In the genomic region with DNA sequence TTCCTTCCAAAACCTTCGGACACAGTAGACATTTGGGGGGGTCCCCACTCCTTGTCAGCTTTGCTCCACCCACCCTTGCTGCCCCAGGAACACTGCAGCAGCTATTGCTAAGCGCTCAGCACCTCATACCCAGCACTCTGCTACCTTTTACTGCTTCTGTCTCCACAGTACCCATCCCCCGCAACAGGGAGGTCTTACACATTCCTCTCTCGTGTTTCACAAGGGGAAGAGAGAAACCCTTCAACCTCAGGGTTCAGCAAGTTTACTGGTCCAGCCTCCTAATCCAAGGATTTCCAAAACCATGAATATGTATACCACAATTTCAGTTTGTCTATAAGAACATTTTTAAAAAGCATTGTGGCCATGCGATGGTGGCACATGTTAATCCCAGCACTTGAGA, we compare ENCODE assay signal across 18 mouse cellular contexts.
DNase-seq lines count a peak whose midpoint lies in the region; ATAC-seq and TF ChIP-seq lines count a peak whose summit lies in the region.
"Had no signal": no experiment of that assay in that cellular context is flagged by ENCODE, and none has a peak within 500 bp of the region (broad histone marks: within the 10 kb centered on the region; RNA-seq: fewer than 3 reads in every experiment).

No protein-coding gene starts in this region.

- 68% methylated on average over 5 of the region's 5 CpGs for WGBS in embryonic facial prominence, embryonic 11.5 days
- 72% methylated on average over 5 of the region's 5 CpGs for WGBS in embryonic facial prominence, embryonic 10.5 days
- 60% methylated on average over 5 of the region's 5 CpGs for WGBS in kidney, embryonic 16.5 days
- 51% methylated on average over 5 of the region's 5 CpGs for WGBS in kidney, embryonic 14.5 days
- WGBS in limb, embryonic 11.5 days: 57% methylated on average over 5 of the region's 5 CpGs

- H3K4me3 ChIP-seq in embryonic facial prominence, embryonic 11.5 days (ENCODE audit: low read depth, low read length): no peak overlapping the region
- H3K4me3 ChIP-seq in embryonic facial prominence, embryonic 10.5 days: no peak overlapping the region
- no peak overlapping the region for H3K4me3 ChIP-seq in kidney, embryonic 16.5 days (ENCODE audit: low read length)
- H3K4me3 ChIP-seq in kidney, embryonic 14.5 days (ENCODE audit: low read length): no peak overlapping the region
- H3K4me3 ChIP-seq in CH12.LX (replicated peaks in 1 of 3; ENCODE audit: low read depth in 2 of 3, low read length in 2 of 3, poor library complexity in 1 of 3): no peak overlapping the region
- H3K4me3 ChIP-seq in limb, embryonic 11.5 days (ENCODE audit: low read depth, low read length): no peak overlapping the region
- H3K4me3 ChIP-seq: forebrain, embryonic 15.5 days; heart, embryonic 15.5 days had no signal

- TF ChIP-seq EP300 in CH12.LX (IDR thresholded peaks at IDR 0.05; ENCODE audit: low read length): no peak

- ATAC-seq in embryonic facial prominence, embryonic 11.5 days (replicated peaks; ENCODE audit: insufficient number of reproducible peaks, low FRiP score, low TSS enrichment, low read depth): no peak
- peak; percentile 40; the same call in 1 of the 2 replicates for ATAC-seq in kidney, embryonic 16.5 days (ENCODE audit: low FRiP score, low TSS enrichment)
- ATAC-seq in kidney, embryonic 14.5 days (ENCODE audit: low FRiP score, low TSS enrichment): no peak
- ATAC-seq in limb, embryonic 11.5 days (ENCODE audit: insufficient number of reproducible peaks, low FRiP score, low TSS enrichment, low read depth): no peak
- ATAC-seq: activated CD4-positive, CD25-positive, alpha-beta regulatory T cell, adult 4 months; CD4-positive, CD25-positive, alpha-beta regulatory T cell, adult 4 months; forebrain, embryonic 15.5 days; hindbrain, embryonic 16.5 days; inflammation-experienced regulatory T-cells, adult 6 months; Patski had no signal

- no peak overlapping the region for H3K4me2 ChIP-seq in embryonic facial prominence, embryonic 11.5 days (ENCODE audit: low read depth, low read length)
- H3K4me2 ChIP-seq in kidney, embryonic 16.5 days (replicated peaks; ENCODE audit: low read depth, low read length): no peak overlapping the region
- H3K4me2 ChIP-seq in kidney, embryonic 14.5 days (replicated peaks; ENCODE audit: low read depth, low read length): no peak overlapping the region
- no peak overlapping the region for H3K4me2 ChIP-seq in CH12.LX (ENCODE audit: insufficient read depth, low read depth, poor library complexity, severe bottlenecking)
- H3K4me2 ChIP-seq in limb, embryonic 11.5 days (ENCODE audit: low read depth, severe bottlenecking): no peak overlapping the region
- H3K4me2 ChIP-seq: forebrain, embryonic 15.5 days; heart, embryonic 11.5 days; heart, embryonic 15.5 days had no signal

- TF ChIP-seq POLR2A in CH12.LX (IDR thresholded peaks at IDR 0.05; ENCODE audit: low read depth, low read length): no peak

- H3K4me1 ChIP-seq in embryonic facial prominence, embryonic 11.5 days (ENCODE audit: control insufficient read depth, insufficient read depth, low read length): peaks cover 5% of the 10 kb centered on the region
- peaks cover 73% of the 10 kb centered on the region for H3K4me1 ChIP-seq in embryonic facial prominence, embryonic 10.5 days
- H3K4me1 ChIP-seq in kidney, embryonic 16.5 days (ENCODE audit: insufficient read depth, low read length): peaks cover 34% of the 10 kb centered on the region
- H3K4me1 ChIP-seq in kidney, embryonic 14.5 days (ENCODE audit: control insufficient read depth, insufficient read depth, low read length): peaks cover 14% of the 10 kb centered on the region; the same call in 1 of the 2 replicates
- H3K4me1 ChIP-seq in CH12.LX (ENCODE audit: control insufficient read depth in 1 of 2, insufficient read depth in 2 of 2): peaks cover 18 to 45% of the 10 kb centered on the region in 2 experiments
- peaks cover 46% of the 10 kb centered on the region for H3K4me1 ChIP-seq in limb, embryonic 11.5 days (ENCODE audit: control insufficient read depth, insufficient read depth, low read length)

- no peaks in the 10 kb centered on the region for H3K9me3 ChIP-seq in embryonic facial prominence, embryonic 11.5 days (replicated peaks; ENCODE audit: control insufficient read depth, low read length)
- no peaks in the 10 kb centered on the region for H3K9me3 ChIP-seq in embryonic facial prominence, embryonic 10.5 days
- no peaks in the 10 kb centered on the region for H3K9me3 ChIP-seq in kidney, embryonic 16.5 days (ENCODE audit: low read length)
- H3K9me3 ChIP-seq in kidney, embryonic 14.5 days (ENCODE audit: control insufficient read depth, low read length): no peaks in the 10 kb centered on the region
- no peaks in the 10 kb centered on the region for H3K9me3 ChIP-seq in CH12.LX (replicated peaks; ENCODE audit: low read length)
- H3K9me3 ChIP-seq in limb, embryonic 11.5 days (ENCODE audit: control insufficient read depth, low read length): no peaks in the 10 kb centered on the region
- H3K9me3 ChIP-seq: forebrain, embryonic 15.5 days; heart, embryonic 15.5 days had no signal

- H3K27ac ChIP-seq in embryonic facial prominence, embryonic 11.5 days (replicated peaks; ENCODE audit: low read depth, low read length): no peak overlapping the region
- H3K27ac ChIP-seq in embryonic facial prominence, embryonic 10.5 days (replicated peaks): no peak overlapping the region
- H3K27ac ChIP-seq in kidney, embryonic 16.5 days (ENCODE audit: low read length): no peak overlapping the region
- no peak overlapping the region for H3K27ac ChIP-seq in kidney, embryonic 14.5 days (ENCODE audit: low read depth, low read length)
- H3K27ac ChIP-seq in CH12.LX (ENCODE audit: insufficient read depth, low read depth): no peak overlapping the region
- no peak overlapping the region for H3K27ac ChIP-seq in limb, embryonic 11.5 days (replicated peaks; ENCODE audit: low read depth, low read length)
- H3K27ac ChIP-seq: forebrain, embryonic 15.5 days; heart, embryonic 15.5 days had no signal

- no peaks in the 10 kb centered on the region for H3K79me2 ChIP-seq in CH12.LX (replicated peaks; ENCODE audit: control insufficient read depth, extremely low read depth, insufficient read depth, poor library complexity, severe bottlenecking)

- H3K36me3 ChIP-seq in embryonic facial prominence, embryonic 11.5 days (replicated peaks; ENCODE audit: control insufficient read depth, insufficient read depth, low read depth, low read length): no peaks in the 10 kb centered on the region
- no peaks in the 10 kb centered on the region for H3K36me3 ChIP-seq in embryonic facial prominence, embryonic 10.5 days (replicated peaks)
- H3K36me3 ChIP-seq in kidney, embryonic 16.5 days (ENCODE audit: insufficient read depth, low read length): no peaks in the 10 kb centered on the region
- H3K36me3 ChIP-seq in kidney, embryonic 14.5 days (ENCODE audit: control insufficient read depth, insufficient read depth, low read length): no peaks in the 10 kb centered on the region
- H3K36me3 ChIP-seq in CH12.LX (replicated peaks in 1 of 2; ENCODE audit: control insufficient read depth in 1 of 2, insufficient read depth in 1 of 2, low read length in 1 of 2): no peaks in the 10 kb centered on the region
- H3K36me3 ChIP-seq in limb, embryonic 11.5 days (ENCODE audit: control insufficient read depth, insufficient read depth, low read length): no peaks in the 10 kb centered on the region
- H3K36me3 ChIP-seq: forebrain, embryonic 15.5 days; heart, embryonic 15.5 days had no signal

- in situ Hi-C loops in CH12.LX (cut with MboI; ENCODE audit: low pct_ligation_motif_present, low pct_unique_long_range_greater_than_20kb, low sequenced_read_pairs): no loop called here

- no peak overlapping the region for H3K9ac ChIP-seq in embryonic facial prominence, embryonic 11.5 days (replicated peaks; ENCODE audit: low read length)
- no peak overlapping the region for H3K9ac ChIP-seq in kidney, embryonic 16.5 days (replicated peaks; ENCODE audit: low read length)
- H3K9ac ChIP-seq in kidney, embryonic 14.5 days (ENCODE audit: low read depth, low read length): no peak overlapping the region
- H3K9ac ChIP-seq in CH12.LX (ENCODE audit: insufficient read depth, low read depth): no peak overlapping the region
- H3K9ac ChIP-seq in limb, embryonic 11.5 days (ENCODE audit: low read length): no peak overlapping the region
- H3K9ac ChIP-seq: forebrain, embryonic 15.5 days; heart, embryonic 15.5 days had no signal

- no peak for TF ChIP-seq CTCF in CH12.LX (conservative IDR thresholded peaks at IDR 0.05 in 1 of 2, IDR thresholded peaks at IDR 0.05 in 1 of 2; ENCODE audit: low read depth in 2 of 2, low read length in 2 of 2)

- dilution Hi-C loops in CH12.LX (cut with MboI; ENCODE audit: extremely low pct_ligation_motif_present, extremely low pct_unique_long_range_greater_than_20kb, low sequenced_read_pairs): no loop called here

- H3K27me3 ChIP-seq in embryonic facial prominence, embryonic 11.5 days (ENCODE audit: control insufficient read depth, insufficient read depth, low read length): no peaks in the 10 kb centered on the region
- no peaks in the 10 kb centered on the region for H3K27me3 ChIP-seq in embryonic facial prominence, embryonic 10.5 days (replicated peaks; ENCODE audit: low read depth, poor library complexity, severe bottlenecking)
- H3K27me3 ChIP-seq in kidney, embryonic 16.5 days (ENCODE audit: insufficient read depth, low read length): no peaks in the 10 kb centered on the region
- no peaks in the 10 kb centered on the region for H3K27me3 ChIP-seq in kidney, embryonic 14.5 days (ENCODE audit: control insufficient read depth, insufficient read depth, low read length)
- no peaks in the 10 kb centered on the region for H3K27me3 ChIP-seq in CH12.LX (replicated peaks)
- H3K27me3 ChIP-seq in limb, embryonic 11.5 days (ENCODE audit: control insufficient read depth, insufficient read depth, low read length): no peaks in the 10 kb centered on the region
- H3K27me3 ChIP-seq: forebrain, embryonic 15.5 days; heart, embryonic 15.5 days; Patski had no signal

- DNase-seq in embryonic facial prominence, embryonic 11.5 days (ENCODE audit: low spot score): peak; percentile 13
- DNase-seq in embryonic facial prominence, embryonic 10.5 days (ENCODE audit: low spot score): no peak
- peak; percentile 19 for DNase-seq in CH12.LX (ENCODE audit: extremely low read depth)
- DNase-seq in limb, embryonic 11.5 days (ENCODE audit: low spot score): peak; percentile 46
- no peak for DNase-seq in retina, embryonic 14.5 days (ENCODE audit: low spot score)
- DNase-seq: adrenal gland, postnatal 14 days; B cell, adult 2 months; cerebellum, adult 2 months had no signal

- no peak for TF ChIP-seq RAD21 in CH12.LX (IDR thresholded peaks at IDR 0.05; ENCODE audit: low read depth, low read length)

TF ChIP-seq in CH12.LX, 34 proteins besides CTCF, POLR2A, EP300 and RAD21:
- TF ChIP-seq CHD2 (IDR thresholded peaks at IDR 0.05; ENCODE audit: low read length) (peak; percentile 38; the same call in 1 of the 2 replicates), TCF12 (IDR thresholded peaks at IDR 0.05; ENCODE audit: low read depth, low read length) (no peak), JUND (conservative IDR thresholded peaks at IDR 0.05; ENCODE audit: low read depth, low read length) (no peak)

Comparison
In these comparisons a context has a peak if more than half of its experiments do, and no peak if none do; other contexts are left out.
1. DNase-seq: peak in embryonic facial prominence, embryonic 11.5 days (single experiment), CH12.LX (single experiment) and limb, embryonic 11.5 days (single experiment); none in embryonic facial prominence, embryonic 10.5 days (single experiment) and retina, embryonic 14.5 days (single experiment).